Comparison of ENCODE assay signal across 12 mouse cellular contexts in genomic region chr1:61359011-61359930, GRCm38 (mm10).
DNase-seq lines count a peak whose midpoint lies in the region; ATAC-seq and TF ChIP-seq lines count a peak whose summit lies in the region.
"Had no signal": no experiment of that assay in that cellular context is flagged by ENCODE, and none has a peak within 500 bp of the region (broad histone marks: within the 10 kb centered on the region; RNA-seq: fewer than 3 reads in every experiment).

No protein-coding gene starts in this region.

- 11% methylated on average over 19 of the region's 19 CpGs for WGBS in cerebellum, adult 2 months
- 42% methylated on average over 19 of the region's 19 CpGs for WGBS in forebrain, embryonic 15.5 days
- WGBS in limb, embryonic 11.5 days: 52% methylated on average over 19 of the region's 19 CpGs

- H3K27me3 ChIP-seq in cerebellum, adult 2 months (ENCODE audit: control insufficient read depth, insufficient read depth, low read length): no peaks in the 10 kb centered on the region
- H3K27me3 ChIP-seq in forebrain, embryonic 15.5 days: no peaks in the 10 kb centered on the region
- no peaks in the 10 kb centered on the region for H3K27me3 ChIP-seq in limb, embryonic 11.5 days (ENCODE audit: control insufficient read depth, insufficient read depth, low read length)
- H3K27me3 ChIP-seq: neural tube, embryonic 12.5 days had no signal

- H3K4me1 ChIP-seq in cerebellum, adult 2 months (ENCODE audit: control insufficient read depth, insufficient read depth, low read length): peaks cover 3% of the 10 kb centered on the region; the same call in 1 of the 2 replicates
- H3K4me1 ChIP-seq in forebrain, embryonic 15.5 days: peaks cover 13% of the 10 kb centered on the region
- 0 out of 2 replicates have a peak, but pooled peaks cover 5% of the 10 kb centered on the region for H3K4me1 ChIP-seq in limb, embryonic 11.5 days (ENCODE audit: control insufficient read depth, insufficient read depth, low read length)

- TF ChIP-seq POLR2A in cerebellum, adult 2 months (IDR thresholded peaks at IDR 0.05; ENCODE audit: borderline replicate concordance, insufficient read depth, low read length): no peak

- no peak overlapping the region for H3K4me3 ChIP-seq in cerebellum, adult 2 months (replicated peaks; ENCODE audit: insufficient read depth, low read depth, low read length)
- no peak overlapping the region for H3K4me3 ChIP-seq in forebrain, embryonic 15.5 days
- no peak overlapping the region for H3K4me3 ChIP-seq in limb, embryonic 11.5 days (ENCODE audit: low read depth, low read length)
- H3K4me3 ChIP-seq: neural tube, embryonic 12.5 days had no signal

- no peaks in the 10 kb centered on the region for H3K36me3 ChIP-seq in forebrain, embryonic 15.5 days
- no peaks in the 10 kb centered on the region for H3K36me3 ChIP-seq in limb, embryonic 11.5 days (ENCODE audit: control insufficient read depth, insufficient read depth, low read length)
- H3K36me3 ChIP-seq: neural tube, embryonic 12.5 days had no signal

- peak; percentile 83 for DNase-seq in left cerebral cortex, postnatal 4 days
- no peak for DNase-seq in left cerebral cortex, adult 8-10 months (ENCODE audit: low spot score in 2 of 2)
- peak; percentile 75 to 86 for DNase-seq in cerebellum, adult 2 months
- no peak for DNase-seq in limb, embryonic 11.5 days (ENCODE audit: low spot score)
- DNase-seq in adipocyte (ENCODE audit: low spot score): no peak
- no peak for DNase-seq in gastrocnemius, postnatal 36 days
- no peak for DNase-seq in gastrocnemius, postnatal 10 days
- DNase-seq: adrenal gland, adult 8-10 months; gastrocnemius, postnatal 25 days had no signal

- no peak overlapping the region for H3K9ac ChIP-seq in forebrain, embryonic 15.5 days (replicated peaks)
- 0 out of 2 replicates have a peak overlapping the region, but pooled peaks have one; percentile 3 for H3K9ac ChIP-seq in limb, embryonic 11.5 days (ENCODE audit: low read length)
- H3K9ac ChIP-seq: neural tube, embryonic 12.5 days had no signal

- no peak for TF ChIP-seq CTCF in cerebellum, adult 2 months (IDR thresholded peaks at IDR 0.05; ENCODE audit: borderline replicate concordance, insufficient read depth, low read depth, low read length)

- intact Hi-C loops in left cerebral cortex, postnatal 4 days (cut with DNase I): no loop called here
- intact Hi-C loops in gastrocnemius, postnatal 36 days (cut with DNase I): no loop called here

- no peaks in the 10 kb centered on the region for H3K9me3 ChIP-seq in forebrain, embryonic 15.5 days
- no peaks in the 10 kb centered on the region for H3K9me3 ChIP-seq in limb, embryonic 11.5 days (ENCODE audit: control insufficient read depth, low read length)
- H3K9me3 ChIP-seq: neural tube, embryonic 12.5 days had no signal

- peak; percentile 78 for ATAC-seq in forebrain, embryonic 15.5 days (replicated peaks)
- no peak for ATAC-seq in limb, embryonic 11.5 days (ENCODE audit: insufficient number of reproducible peaks, low FRiP score, low TSS enrichment, low read depth)
- ATAC-seq: intestine, embryonic 16.5 days had no signal

- H3K4me2 ChIP-seq in forebrain, embryonic 15.5 days (replicated peaks): no peak overlapping the region
- H3K4me2 ChIP-seq in limb, embryonic 11.5 days (ENCODE audit: low read depth, severe bottlenecking): no peak overlapping the region
- H3K4me2 ChIP-seq: neural tube, embryonic 12.5 days had no signal

- no peak overlapping the region for H3K27ac ChIP-seq in cerebellum, adult 2 months (ENCODE audit: insufficient read depth, low read length)
- H3K27ac ChIP-seq in forebrain, embryonic 15.5 days (replicated peaks): 0 out of 2 replicates have a peak overlapping the region, but pooled peaks have one; percentile 32
- no peak overlapping the region for H3K27ac ChIP-seq in limb, embryonic 11.5 days (replicated peaks; ENCODE audit: low read depth, low read length)
- H3K27ac ChIP-seq: neural tube, embryonic 12.5 days had no signal

Comparison
In these comparisons a context has a peak if more than half of its experiments do, and no peak if none do; other contexts are left out.
1. DNase-seq: peak in left cerebral cortex, postnatal 4 days (single experiment) and cerebellum, adult 2 months (2 of 2); none in left cerebral cortex, adult 8-10 months (0 of 2), limb, embryonic 11.5 days (single experiment), adipocyte (single experiment), gastrocnemius, postnatal 36 days (0 of 2) and gastrocnemius, postnatal 10 days (single experiment).